Mouse (Mus musculus) left cerebral cortex, adult 18-20 months (tissue): ENCODE measurements around the gene Tmcc3. TPM values are rescaled to one million over a fixed set of nuclear protein-coding genes. Genes with fewer than 3 reads are reported as not detected.

Source experiments
- DNase-seq, 2 experiments: peaks; one replicate each; pipeline ENCODE4 v3.0.0; 2021 to 2022; ENCODE audit warnings: low spot score in 2 of 2, mixed read lengths in 1 of 2
- total RNA-seq, 2 experiments: library from RNA; stranded (reverse); gene quantifications; 2 replicates each; pipeline ENCODE4 v1.2.3; 2021

Tmcc3 gene
- total RNA-seq, 2 experiments from 2014 or later: 21.3 to 31.9 TPM

DNA sequence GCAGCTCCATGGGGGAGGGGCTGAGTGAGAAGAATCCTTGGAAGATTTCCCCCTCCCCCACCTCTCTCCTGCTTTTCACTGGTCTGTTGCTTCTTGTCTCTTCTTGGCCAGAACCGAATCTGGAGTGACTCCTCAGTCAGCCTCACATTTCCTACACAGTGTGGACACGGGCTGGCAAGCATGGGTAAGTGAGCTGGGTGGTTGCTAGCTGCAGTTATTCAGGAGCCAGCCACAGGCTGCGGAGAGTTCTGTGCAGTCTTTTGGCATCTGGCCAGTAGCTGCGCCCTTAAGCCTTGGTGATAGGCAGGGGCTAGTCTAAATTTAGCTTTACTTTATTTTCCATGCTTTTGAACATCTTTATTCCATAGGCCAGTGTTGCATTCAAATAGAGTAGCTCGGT lies 18.2 kb downstream of the Tmcc3 start:
- DNase-seq: no peak

DNA sequence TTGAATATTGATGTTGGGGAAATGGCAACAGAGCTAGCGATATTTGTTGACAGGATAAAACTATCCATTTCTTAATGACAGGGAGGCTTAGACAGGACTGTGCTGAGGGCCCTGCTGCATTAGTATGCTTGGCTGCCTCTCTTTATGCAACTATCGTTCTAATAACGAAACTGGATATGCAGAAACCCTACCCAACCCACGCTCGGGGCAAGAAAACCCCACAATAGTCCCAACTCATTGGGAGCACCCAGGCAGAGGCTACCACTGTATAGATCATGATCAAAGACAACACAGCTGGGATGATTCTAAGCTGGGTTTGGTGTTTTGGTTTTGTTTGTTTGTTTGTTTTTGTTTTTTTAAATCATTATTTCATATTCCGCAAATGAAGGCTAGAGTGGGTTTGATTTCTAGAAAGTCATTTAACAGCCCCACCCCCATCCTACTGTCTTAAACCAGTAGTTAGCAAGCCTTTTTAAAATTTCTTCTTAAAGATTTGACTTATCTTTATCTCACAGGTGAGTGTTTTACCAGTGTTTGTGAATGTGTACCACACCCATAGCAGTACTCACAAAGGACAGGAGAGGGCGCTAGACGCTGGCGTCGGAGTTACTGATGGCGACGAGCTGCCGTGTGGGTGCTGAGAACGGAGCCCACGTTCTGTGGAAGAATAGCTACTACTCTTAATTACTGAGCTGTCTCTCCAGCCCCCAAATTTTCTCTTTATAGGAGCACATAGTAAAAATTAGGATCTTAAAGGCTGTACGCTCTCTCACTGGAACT lies 20.8 kb downstream of the Tmcc3 start:
- DNase-seq: no peak

GRCm38 (mm10) chr10:94333328-94333727 lies 21.6 kb downstream of the Tmcc3 start:
- no peak for DNase-seq

GRCm38 (mm10) chr10:94335047-94335446 lies 23.3 kb downstream of the Tmcc3 start:
- DNase-seq: no peak

DNA sequence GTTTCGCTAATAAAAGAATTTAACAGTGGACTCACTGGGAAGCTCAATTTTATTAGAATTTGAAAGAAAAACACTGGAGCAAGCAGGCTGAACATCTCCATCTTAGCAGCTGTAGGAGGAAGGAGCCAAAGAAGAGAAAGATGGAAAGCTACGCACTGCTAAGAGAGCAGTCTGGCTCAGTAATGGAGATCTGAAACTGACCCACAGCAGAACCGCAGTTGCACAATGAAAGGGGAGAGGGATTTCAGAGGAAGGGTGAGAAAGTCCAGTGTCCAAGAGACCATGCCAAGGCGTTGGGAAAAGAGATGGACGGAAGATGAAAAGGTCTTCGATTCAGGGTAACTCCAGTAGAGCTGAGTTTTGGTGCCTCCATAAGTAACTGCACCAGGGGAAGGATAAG lies 24.3 kb downstream of the Tmcc3 start:
- DNase-seq: no peak

GRCm38 (mm10) chr10:94341501-94341900 lies 29.8 kb downstream of the Tmcc3 start:
- DNase-seq: no peak

DNA sequence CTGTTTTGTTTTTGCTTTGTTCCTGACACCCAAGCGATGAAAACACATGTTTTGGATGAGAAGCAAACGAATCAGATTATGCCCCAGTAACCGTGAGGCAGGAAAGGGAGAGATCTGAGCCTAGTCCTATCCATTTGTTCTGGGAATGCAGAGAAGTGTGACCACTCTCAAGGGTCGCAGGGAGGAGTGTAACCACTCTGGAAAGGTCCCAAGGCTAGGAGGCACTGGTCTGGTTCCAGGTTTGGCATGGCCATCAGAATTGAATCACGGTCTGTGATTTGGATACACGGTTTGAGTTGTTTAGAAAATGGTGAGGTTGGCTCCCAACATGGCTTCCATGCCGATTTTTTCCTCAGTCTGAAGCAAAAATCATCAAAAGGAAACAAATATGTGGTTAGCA lies 30.5 kb downstream of the Tmcc3 start:
- DNase-seq: no peak

- peak; percentile 20 to 26 for DNase-seq
These were observed 31.8 kb downstream of the Tmcc3 start for GRCm38 (mm10) chr10:94343581-94343980.

DNA sequence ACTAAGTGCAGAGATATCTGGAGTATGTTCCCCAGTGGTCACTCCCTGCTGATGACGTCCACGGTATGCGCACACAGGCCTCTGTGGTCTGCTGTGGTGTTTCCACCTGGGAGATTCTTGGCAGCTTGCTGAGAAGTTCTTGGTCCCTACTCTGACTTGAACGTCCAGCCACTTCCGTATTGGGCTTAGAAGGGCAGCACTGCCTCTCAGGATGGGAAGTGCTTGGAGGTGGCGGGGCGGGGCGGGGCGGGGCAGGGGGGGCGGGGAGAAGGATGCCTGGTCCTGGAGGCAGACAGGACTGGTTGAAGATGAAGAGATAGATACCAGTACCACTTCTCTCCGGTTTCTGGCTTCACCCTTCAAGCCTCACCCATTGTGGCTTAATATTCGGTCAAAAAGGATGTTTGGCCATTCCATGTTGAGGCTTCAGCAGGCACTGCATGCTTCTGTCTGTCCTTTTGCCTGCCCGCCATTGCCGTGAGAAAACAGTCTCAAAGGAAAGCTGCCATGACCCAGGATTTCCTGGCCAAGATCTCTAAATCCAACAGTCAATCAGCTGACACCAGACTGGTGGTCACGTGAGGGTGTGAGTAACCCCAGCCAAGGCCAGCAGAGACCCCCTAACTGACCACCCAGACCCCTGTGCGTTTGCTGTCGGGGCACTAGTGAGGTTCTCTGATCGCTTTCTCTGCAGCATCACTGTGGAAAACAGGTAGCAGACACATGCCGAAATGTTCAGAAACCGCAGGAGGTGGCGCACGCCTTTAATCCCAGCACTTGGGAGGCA lies 33.1 kb downstream of the Tmcc3 start:
- no peak for DNase-seq

GRCm38 (mm10) chr10:94345509-94346252 lies 33.9 kb downstream of the Tmcc3 start:
- DNase-seq: no peak

- DNase-seq: no peak
These were observed 34.8 kb downstream of the Tmcc3 start for GRCm38 (mm10) chr10:94346596-94346995.

DNA sequence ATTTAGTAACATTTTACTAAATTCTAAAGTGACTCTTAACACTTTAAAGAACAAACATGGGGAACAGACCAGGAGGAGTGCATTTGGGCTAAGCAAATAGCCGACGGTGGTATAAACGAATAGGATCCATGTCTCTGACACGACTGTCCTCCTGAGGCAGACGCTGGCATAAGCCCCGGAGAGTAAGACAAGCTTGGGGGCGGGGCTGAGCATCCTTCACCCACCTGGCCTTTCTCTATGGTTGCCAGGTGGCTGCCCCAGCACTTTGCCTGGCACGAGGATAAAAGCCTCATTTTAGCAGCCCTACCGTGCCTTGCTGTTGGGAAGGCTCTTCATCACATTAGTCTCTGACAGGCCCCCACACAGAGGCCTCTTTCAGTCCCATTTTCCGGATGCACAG lies 35.5 kb downstream of the Tmcc3 start:
- no peak for DNase-seq

DNA sequence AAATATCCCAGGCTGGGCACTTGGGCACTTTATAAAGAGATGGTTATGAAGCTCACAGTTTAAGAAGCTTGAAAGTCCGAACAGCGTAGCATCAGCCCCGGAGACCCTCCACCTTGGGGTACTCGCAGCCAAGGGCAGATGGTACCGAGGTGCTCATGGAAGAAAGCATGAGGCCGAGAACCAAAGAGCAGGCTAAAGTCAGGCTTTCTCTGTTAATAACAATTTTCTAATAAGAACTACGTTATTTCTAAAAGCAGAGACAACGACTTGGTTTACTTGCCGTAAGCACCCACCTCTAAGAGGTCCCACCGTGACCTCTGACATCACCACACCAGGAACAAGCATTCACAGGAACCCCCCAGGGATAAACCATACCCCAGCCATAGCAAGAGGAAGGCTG lies 36.2 kb downstream of the Tmcc3 start:
- DNase-seq: no peak

GRCm38 (mm10) chr10:94350207-94350606 lies 38.5 kb downstream of the Tmcc3 start:
- DNase-seq: no peak

DNA sequence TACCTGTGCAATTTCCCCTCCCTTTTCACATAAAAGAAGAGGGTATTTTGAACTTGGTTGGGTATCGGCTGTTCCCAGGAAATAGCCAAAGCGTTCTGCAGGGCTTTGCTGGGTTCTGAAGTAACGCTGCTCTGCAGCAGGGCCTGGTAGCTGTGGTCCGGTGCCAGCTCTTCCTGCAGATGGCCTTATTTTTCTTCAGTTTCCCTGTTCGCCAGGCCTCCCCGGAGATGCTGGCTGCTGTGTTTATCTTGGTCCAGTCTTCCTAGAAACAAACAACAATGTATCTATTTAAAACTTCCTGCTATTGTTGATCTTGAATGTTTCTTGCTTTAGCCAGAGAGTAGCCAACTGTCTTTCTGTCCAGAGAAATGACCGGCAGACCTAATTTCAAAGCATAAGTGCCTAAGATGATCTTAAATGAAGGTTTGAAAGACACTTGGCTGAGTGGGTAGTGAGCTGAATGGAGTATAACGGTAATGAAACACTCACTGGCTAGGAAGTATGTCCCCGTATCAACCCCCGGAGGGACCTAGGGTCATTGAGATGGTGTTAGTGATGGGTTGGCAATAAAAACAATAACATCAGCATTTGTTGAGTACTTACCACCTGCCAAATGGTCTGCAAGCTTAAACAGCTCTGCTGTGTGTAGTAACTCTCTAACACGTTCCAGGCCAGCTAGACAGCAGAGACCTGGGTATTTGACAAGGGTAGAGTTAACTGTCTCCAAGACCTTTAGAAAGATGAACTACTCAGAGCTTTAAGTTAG lies 39.3 kb downstream of the Tmcc3 start:
- DNase-seq: no peak

GRCm38 (mm10) chr10:94352172-94352876 lies 40.6 kb downstream of the Tmcc3 start:
- DNase-seq: no peak

GRCm38 (mm10) chr10:94352877-94353853 lies 41.4 kb downstream of the Tmcc3 start:
- DNase-seq: no peak

DNA sequence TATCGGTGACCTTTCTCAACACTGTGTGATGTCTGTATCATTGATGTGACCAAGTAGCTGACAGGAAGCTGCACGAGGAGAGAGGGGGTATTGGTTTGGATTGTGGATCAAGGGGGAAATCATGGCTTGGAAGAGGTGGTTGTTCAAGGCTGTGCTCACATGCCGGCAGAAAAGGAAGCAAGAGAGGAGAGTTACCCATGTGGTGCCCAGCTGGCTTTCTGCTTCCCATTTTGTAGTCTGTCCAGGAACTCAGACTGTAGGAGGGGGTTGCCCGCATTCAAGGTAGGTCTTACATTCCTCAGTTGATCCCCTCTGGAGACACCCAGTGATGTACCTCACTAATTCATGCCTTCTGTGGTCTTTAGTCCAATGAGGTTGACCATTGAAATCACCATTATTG lies 42.3 kb downstream of the Tmcc3 start:
- no peak for DNase-seq

DNA sequence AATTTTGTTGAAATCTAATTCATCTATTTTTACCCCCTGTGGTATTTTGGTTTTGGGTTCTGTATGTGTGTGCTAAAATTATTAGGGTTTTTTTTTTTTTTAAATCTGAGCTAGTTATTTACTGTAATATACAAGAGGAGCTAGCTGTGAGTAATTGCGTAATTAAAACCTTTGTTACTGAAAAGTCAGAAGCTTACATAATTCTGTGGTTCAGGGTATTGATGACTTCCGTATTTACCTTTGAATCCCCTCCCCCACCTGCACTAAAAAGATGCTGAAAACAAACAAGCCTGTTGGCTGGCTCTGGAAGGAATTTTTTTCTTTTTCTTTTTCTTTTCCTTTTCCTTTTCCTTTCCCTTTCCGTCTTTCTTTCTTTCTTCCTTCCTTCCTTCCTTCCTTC lies 42.7 kb downstream of the Tmcc3 start:
- no peak for DNase-seq
